Mouse (Mus musculus) CH12.LX (cell line): Measurements from ENCODE around the gene Kcnn4. TPM values are rescaled to one million over a fixed set of nuclear protein-coding genes. Genes with fewer than 3 reads are reported as not detected.

Experiments
- DNase-seq: peaks from one replicate; pipeline ENCODE4 v3.0.0-alpha.2; 2013; ENCODE audit errors: extremely low read depth
- H3K27ac ChIP-seq: 2 replicates; pipeline ENCODE4 v1.5.1; 2012; ENCODE audit warnings: low read depth, mild to moderate bottlenecking, control low read depth, moderate library complexity; ENCODE audit not compliant: insufficient read depth
- H3K27me3 ChIP-seq: replicated peaks from 2 replicates; pipeline ENCODE3; 2012; ENCODE audit warnings: inconsistent platforms
- H3K36me3 ChIP-seq, 2 experiments: replicated peaks in 1 of 2; 2 replicates each; pipeline versions ENCODE3 to v1.6.1; 2012; ENCODE audit warnings: inconsistent platforms in 1 of 2, low read length in 1 of 2, mild to moderate bottlenecking in 1 of 2, mixed read lengths in 1 of 2, moderate library complexity in 1 of 2; ENCODE audit not compliant: control insufficient read depth in 1 of 2, insufficient read depth in 1 of 2
- H3K4me1 ChIP-seq, 2 experiments: 2 replicates each; pipeline ENCODE4 v1.6.1; 2012; ENCODE audit warnings: inconsistent platforms in 1 of 2, moderate library complexity in 1 of 2; ENCODE audit not compliant: insufficient read depth in 2 of 2, control insufficient read depth in 1 of 2
- H3K4me2 ChIP-seq: 2 replicates; pipeline ENCODE4 v1.6.1; 2012; ENCODE audit warnings: low read depth, mild to moderate bottlenecking, control low read depth; ENCODE audit not compliant: poor library complexity, insufficient read depth, severe bottlenecking
- H3K4me3 ChIP-seq, 3 experiments: fragments of 150-350 bp in 1 of 3; sonication (generic) in 1 of 3; replicated peaks in 1 of 3; 2 replicates each; pipeline versions ENCODE3 to v1.5.1; 2011 to 2012; ENCODE audit warnings: low read depth in 2 of 3, low read length in 2 of 3, mild to moderate bottlenecking in 2 of 3, moderate library complexity in 2 of 3, control low read depth in 1 of 3, improper control_type of control experiment in 1 of 3, inconsistent platforms in 1 of 3, mixed read lengths in 1 of 3; ENCODE audit not compliant: poor library complexity in 1 of 3
- H3K79me2 ChIP-seq: replicated peaks from 2 replicates; pipeline ENCODE4 v1.6.1; 2012; ENCODE audit warnings: mild to moderate bottlenecking, moderate library complexity; ENCODE audit not compliant: control insufficient read depth, poor library complexity, insufficient read depth, severe bottlenecking; ENCODE audit errors: extremely low read depth
- H3K9ac ChIP-seq: 2 replicates; pipeline ENCODE4 v1.6.1; 2012; ENCODE audit warnings: low read depth, mild to moderate bottlenecking, control low read depth, moderate library complexity; ENCODE audit not compliant: insufficient read depth
- H3K9me3 ChIP-seq: replicated peaks from 2 replicates; pipeline ENCODE3; 2012; ENCODE audit warnings: low read length, inconsistent platforms, mixed read lengths
- BHLHE40 ChIP-seq: IDR thresholded peaks from 2 replicates; pipeline ENCODE4 v1.6.1; 2011; ENCODE audit warnings: mild to moderate bottlenecking, low read depth, low read length, improper control_type of control experiment
- CHD1 ChIP-seq: IDR thresholded peaks from 2 replicates; pipeline ENCODE4 v1.6.1; 2012; ENCODE audit warnings: low read depth, low read length, improper control_type of control experiment, inconsistent platforms
- CHD2 ChIP-seq: IDR thresholded peaks from 2 replicates; pipeline ENCODE4 v1.6.1; 2011; ENCODE audit warnings: low read length, improper control_type of control experiment
- E2F4 ChIP-seq: IDR thresholded peaks from 2 replicates; pipeline ENCODE4 v1.6.1; 2011; ENCODE audit warnings: low read depth, low read length, improper control_type of control experiment; ENCODE audit not compliant: insufficient replicate concordance
- EP300 ChIP-seq: IDR thresholded peaks from 2 replicates; pipeline ENCODE4 v1.6.1; 2011; ENCODE audit warnings: low read length, improper control_type of control experiment
- HCFC1 ChIP-seq: IDR thresholded peaks from 2 replicates; pipeline ENCODE4 v1.6.1; 2012; ENCODE audit warnings: low read depth, mild to moderate bottlenecking, inconsistent platforms, low read length, improper control_type of control experiment
- IRF4 ChIP-seq: IDR thresholded peaks from 2 replicates; pipeline ENCODE4 v1.6.1; 2014; ENCODE audit warnings: low read depth, mild to moderate bottlenecking, inconsistent platforms, low read length, improper control_type of control experiment
- KAT2A ChIP-seq: IDR thresholded peaks from 2 replicates; pipeline ENCODE4 v1.6.1; 2012; ENCODE audit warnings: low read length, improper control_type of control experiment, inconsistent platforms; ENCODE audit not compliant: insufficient replicate concordance
- MEF2A ChIP-seq: IDR thresholded peaks from 2 replicates; pipeline ENCODE4 v1.6.1; 2014; ENCODE audit warnings: low read depth, mild to moderate bottlenecking, inconsistent platforms, low read length, improper control_type of control experiment, borderline replicate concordance
- MXI1 ChIP-seq: IDR thresholded peaks from 2 replicates; pipeline ENCODE4 v1.6.1; 2011; ENCODE audit warnings: mild to moderate bottlenecking, low read depth, low read length, improper control_type of control experiment
- NELFE ChIP-seq: IDR thresholded peaks from 2 replicates; pipeline ENCODE4 v1.6.1; 2011; ENCODE audit warnings: low read depth, low read length, improper control_type of control experiment
- NRF1 ChIP-seq: IDR thresholded peaks from 2 replicates; pipeline ENCODE4 v1.6.1; 2014; ENCODE audit warnings: low read depth, mild to moderate bottlenecking, inconsistent platforms, low read length, improper control_type of control experiment, moderate library complexity
- PAX5 ChIP-seq: IDR thresholded peaks from 2 replicates; pipeline ENCODE4 v1.6.1; 2012; ENCODE audit warnings: low read length, inconsistent platforms, mixed read lengths
- POLR2A ChIP-seq: IDR thresholded peaks from 2 replicates; pipeline ENCODE4 v1.6.1; 2011; ENCODE audit warnings: low read depth, mild to moderate bottlenecking, improper control_type of control experiment, low read length
- TBP ChIP-seq: conservative IDR thresholded peaks from 2 replicates; pipeline ENCODE4 v1.6.1; 2011; ENCODE audit warnings: low read depth, low read length, improper control_type of control experiment
- USF1 ChIP-seq: IDR thresholded peaks from 2 replicates; pipeline ENCODE4 v1.6.1; 2014; ENCODE audit warnings: low read depth, mild to moderate bottlenecking, inconsistent platforms, low read length, improper control_type of control experiment
- ZC3H11A ChIP-seq: IDR thresholded peaks from 2 replicates; pipeline ENCODE4 v1.6.1; 2012; ENCODE audit warnings: low read depth, mild to moderate bottlenecking, inconsistent platforms, low read length, improper control_type of control experiment
- ZKSCAN1 ChIP-seq: IDR thresholded peaks from 2 replicates; pipeline ENCODE4 v1.6.1; 2012; ENCODE audit warnings: low read depth, inconsistent platforms, low read length, improper control_type of control experiment, borderline replicate concordance
- dilution Hi-C: fragments of 300-500 bp; cut with MboI; formaldehyde crosslinking; loops from 2 replicates; pipeline ENCODE4 v1.14.3; 2020; ENCODE audit warnings: low sequenced_read_pairs; ENCODE audit not compliant: extremely low pct_unique_long_range_greater_than_20kb, extremely low pct_ligation_motif_present
- in situ Hi-C: fragments of 300-500 bp; cut with MboI; formaldehyde crosslinking; loops from 3 replicates; pipeline ENCODE4 v1.14.3; 2019; ENCODE audit warnings: low sequenced_read_pairs, low pct_ligation_motif_present, low pct_unique_long_range_greater_than_20kb, mixed read lengths
- polyA plus RNA-seq: library from polyadenylated mRNA; unstranded; fragments of >175 nt; gene quantifications from 2 replicates; pipeline ENCODE4 v1.2.1, GENCODE M21; 2012; ENCODE audit warnings: low read depth; ENCODE audit not compliant: insufficient read length
- total RNA-seq, 2 experiments: library from RNA; depleted of rRNA; stranded (reverse); fragments of 300-350 nt in 1 of 2; fragments of >200 nt in 1 of 2; gene quantifications; 2 replicates each; pipeline ENCODE4 v1.2.3; 2012 to 2014

Kcnn4 gene
- total and polyA plus RNA-seq, 3 experiments, result 8.2 to 12.9 (median 10.5) TPM

DNA sequence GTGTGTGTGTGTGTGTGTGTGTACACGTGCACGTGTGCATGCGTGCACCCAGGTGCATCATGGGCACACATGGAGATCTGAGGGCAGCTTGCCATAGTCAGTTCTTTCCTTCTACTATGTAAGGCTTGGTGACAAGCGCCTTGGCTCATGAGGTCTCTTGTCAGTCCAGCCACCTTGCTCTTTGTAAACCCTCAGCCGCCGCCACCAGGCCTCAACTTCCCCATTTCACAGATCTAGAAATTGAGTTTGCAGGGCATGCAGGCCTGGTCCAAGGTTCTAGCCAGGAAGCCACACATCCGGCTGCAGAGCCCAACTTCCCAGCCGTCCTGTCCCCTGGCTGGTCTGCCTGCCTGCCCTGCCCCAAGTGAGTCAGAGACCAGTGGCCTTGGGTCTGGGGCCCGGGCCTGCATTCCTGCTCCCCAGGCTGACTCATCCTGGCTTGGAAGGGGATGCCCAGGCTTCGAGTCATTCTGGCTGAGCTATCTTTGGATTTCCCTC is 17.0 kb downstream of the Kcnn4 start:
- H3K4me3 ChIP-seq, result no peak overlapping the region
- dilution Hi-C loops, result no loop called here
- peaks cover 20 to 62% of the 10 kb centered on the region in 2 experiments for H3K4me1 ChIP-seq

GRCm38 (mm10) chr7:24389516-24390187 is 19.6 kb downstream of the Kcnn4 start:
- TF ChIP-seq NELFE, result no peak
- TF ChIP-seq ZKSCAN1, result no peak
- TF ChIP-seq EP300, result no peak
- no peak for TF ChIP-seq IRF4
- no peak for TF ChIP-seq KAT2A
- TF ChIP-seq CHD2, result no peak
- TF ChIP-seq E2F4, result no peak
- no peak for TF ChIP-seq MXI1
- no peak for TF ChIP-seq HCFC1
- no peak for TF ChIP-seq PAX5
- no peak for TF ChIP-seq USF1
- no peak for TF ChIP-seq TBP
- no peak for TF ChIP-seq CHD1
- no peak for TF ChIP-seq NRF1
- no peak for TF ChIP-seq ZC3H11A
- TF ChIP-seq MEF2A, result no peak
- no peak for TF ChIP-seq POLR2A
- DNase-seq, result no peak
- dilution Hi-C loops, result no loop called here
- Histone ChIP-seq H3K27me3 (no peaks in the 10 kb centered on the region), H3K4me2 (no peak overlapping the region), H3K79me2 (no peaks in the 10 kb centered on the region), H3K27ac (no peak overlapping the region), H3K36me3 (peaks cover 0 to 5% of the 10 kb centered on the region in 2 experiments), H3K4me1 (peaks cover 17 to 42% of the 10 kb centered on the region in 2 experiments), H3K4me3 (no peak overlapping the region), H3K9ac (no peak overlapping the region), H3K9me3 (no peaks in the 10 kb centered on the region)
- in situ Hi-C loops, result loop anchor here (25.0 kb wide), 1 partner anchor 427 kb away; the partner anchor contains the start of genes Vmn1r180 and Vmn1r181

More for the DNA sequence above, 17.0 kb downstream of the Kcnn4 start:
- Histone ChIP-seq H3K79me2 (no peaks in the 10 kb centered on the region), H3K27ac (no peak overlapping the region), H3K4me2 (no peak overlapping the region), H3K9ac (no peak overlapping the region), H3K36me3 (peaks cover 0 to 12% of the 10 kb centered on the region in 2 experiments), H3K9me3 (no peaks in the 10 kb centered on the region), H3K27me3 (no peaks in the 10 kb centered on the region)
- peak; percentile 52 for DNase-seq
- TF ChIP-seq KAT2A, result no peak
- TF ChIP-seq BHLHE40, result peak; percentile 50
- in situ Hi-C loops, result loop anchor here (25.0 kb wide), 1 partner anchor 425 kb away; the partner anchor contains the start of genes Vmn1r180 and Vmn1r181
